Mouse (Mus musculus) myocyte (in vitro differentiated cells): Measurements from ENCODE around the gene Mettl7a2.

Experiments used
- E2F4 ChIP-seq: IDR thresholded peaks from one replicate; pipeline ENCODE4 v1.6.1; 2011; ENCODE audit warnings: mild to moderate bottlenecking, control low read depth, moderate library complexity; ENCODE audit not compliant: insufficient read depth
- POLR2A ChIP-seq: IDR thresholded peaks from one replicate; pipeline ENCODE4 v1.6.1; 2011; ENCODE audit warnings: low read depth, mild to moderate bottlenecking, control low read depth, moderate library complexity; ENCODE audit not compliant: insufficient read length
- POLR2AphosphoS2 ChIP-seq: IDR thresholded peaks from one replicate; pipeline ENCODE4 v1.6.1; 2011; ENCODE audit warnings: low read depth, control low read depth; ENCODE audit not compliant: insufficient read length
- TCF12 ChIP-seq: IDR thresholded peaks from one replicate; pipeline ENCODE4 v1.6.1; 2011; ENCODE audit warnings: mild to moderate bottlenecking, control low read depth; ENCODE audit not compliant: poor library complexity, insufficient read depth, severe bottlenecking
- USF1 ChIP-seq: IDR thresholded peaks from one replicate; pipeline ENCODE4 v1.6.1; 2011; ENCODE audit warnings: low read depth, mild to moderate bottlenecking, control low read depth, moderate library complexity

- TF ChIP-seq TCF12 (peak; percentile 30), POLR2A (no peak), USF1 (no peak), E2F4 (no peak), POLR2AphosphoS2 (no peak)
These were observed 27.1 kb downstream of the Mettl7a2 start for GRCm38 (mm10) chr15:100380104-100380503.
